Mouse (Mus musculus): ENCODE data around the gene Pdk1.
A peak's percentile ranks its signal among the peaks of the same experiment; 100 is the strongest.
"Not testable (repeated sequence)": the region's sequence is repeated elsewhere in the genome, so short reads cannot be mapped to it uniquely, and the experiment has no call there.

Pdk1 gene

GRCm38 (mm10) chr2:71872801-71873443 lies at the start of gene Pdk1:
Gene Pdk1, plus strand, starts transcription at chr2:71873224.
- DNase-seq (ENCODE audit: extremely low read depth, insufficient read length, low spot score): peak; percentile 94

- no peak for DNase-seq (ENCODE audit: extremely low read depth, insufficient read length, low spot score)
These were observed 48.9 kb upstream of the Pdk1 start for GRCm38 (mm10) chr2:71824146-71824545.

- no peak for DNase-seq (ENCODE audit: extremely low read depth, insufficient read length, low spot score)
These were observed 45.3 kb upstream of the Pdk1 start for GRCm38 (mm10) chr2:71827711-71828110.

GRCm38 (mm10) chr2:71828928-71829327 lies 44.1 kb upstream of the Pdk1 start:
- no peak for DNase-seq (ENCODE audit: extremely low read depth, insufficient read length, low spot score)

GRCm38 (mm10) chr2:71833626-71834025 lies 39.4 kb upstream of the Pdk1 start:
- DNase-seq (ENCODE audit: extremely low read depth, insufficient read length, low spot score): no peak

GRCm38 (mm10) chr2:71834371-71834770 lies 38.7 kb upstream of the Pdk1 start:
- no peak for DNase-seq (ENCODE audit: extremely low read depth, insufficient read length, low spot score)

- no peak for DNase-seq (ENCODE audit: extremely low read depth, insufficient read length, low spot score)
These were observed 37.5 kb upstream of the Pdk1 start for GRCm38 (mm10) chr2:71835556-71835955.

GRCm38 (mm10) chr2:71836232-71836631 lies 36.8 kb upstream of the Pdk1 start:
- DNase-seq (ENCODE audit: extremely low read depth, insufficient read length, low spot score): no peak

GRCm38 (mm10) chr2:71837261-71837660 lies 35.8 kb upstream of the Pdk1 start:
- DNase-seq (ENCODE audit: extremely low read depth, insufficient read length, low spot score): no peak

GRCm38 (mm10) chr2:71837791-71838190 lies 35.2 kb upstream of the Pdk1 start:
- DNase-seq (ENCODE audit: extremely low read depth, insufficient read length, low spot score): no peak

GRCm38 (mm10) chr2:71843316-71843715 lies 29.7 kb upstream of the Pdk1 start:
- no peak for DNase-seq (ENCODE audit: extremely low read depth, insufficient read length, low spot score)

- DNase-seq (ENCODE audit: extremely low read depth, insufficient read length, low spot score): no peak
These were observed 28.1 kb upstream of the Pdk1 start for GRCm38 (mm10) chr2:71844906-71845305.

- not testable (repeated sequence) for DNase-seq (ENCODE audit: extremely low read depth, insufficient read length, low spot score)
These were observed 20.9 kb upstream of the Pdk1 start for GRCm38 (mm10) chr2:71852161-71852560.

- no peak for DNase-seq (ENCODE audit: extremely low read depth, insufficient read length, low spot score)
These were observed 17.9 kb upstream of the Pdk1 start for GRCm38 (mm10) chr2:71855076-71855475.

GRCm38 (mm10) chr2:71863531-71864173 lies 9.4 kb upstream of the Pdk1 start:
- DNase-seq (ENCODE audit: extremely low read depth, insufficient read length, low spot score): no peak

GRCm38 (mm10) chr2:71865022-71865421 lies 8.0 kb upstream of the Pdk1 start:
- DNase-seq (ENCODE audit: extremely low read depth, insufficient read length, low spot score): no peak

GRCm38 (mm10) chr2:71865935-71866334 lies 7.1 kb upstream of the Pdk1 start:
- DNase-seq (ENCODE audit: extremely low read depth, insufficient read length, low spot score): no peak

GRCm38 (mm10) chr2:71866565-71866964 lies 6.5 kb upstream of the Pdk1 start:
- no peak for DNase-seq (ENCODE audit: extremely low read depth, insufficient read length, low spot score)

- no peak for DNase-seq (ENCODE audit: extremely low read depth, insufficient read length, low spot score)
These were observed 6.0 kb upstream of the Pdk1 start for GRCm38 (mm10) chr2:71867019-71867418.

- no peak for DNase-seq (ENCODE audit: extremely low read depth, insufficient read length, low spot score)
These were observed 5.5 kb upstream of the Pdk1 start for GRCm38 (mm10) chr2:71867480-71867879.

- no peak for DNase-seq (ENCODE audit: extremely low read depth, insufficient read length, low spot score)
These were observed 4.8 kb upstream of the Pdk1 start for GRCm38 (mm10) chr2:71868256-71868655.

GRCm38 (mm10) chr2:71872141-71872540 lies 883 bp upstream of the Pdk1 start:
- DNase-seq (ENCODE audit: extremely low read depth, insufficient read length, low spot score): no peak
